26 mouse cellular contexts compared by ENCODE assay signal in genomic region chr17:32636341-32636740, GRCm38 (mm10). TPM values are rescaled to one million over a fixed set of nuclear protein-coding genes. Genes with fewer than 3 reads are reported as not detected.
DNase-seq lines count a peak whose midpoint lies in the region; ATAC-seq and TF ChIP-seq lines count a peak whose summit lies in the region.
"Had no signal": no experiment of that assay in that cellular context is flagged by ENCODE, and none has a peak within 500 bp of the region (broad histone marks: within the 10 kb centered on the region; RNA-seq: fewer than 3 reads in every experiment).

No protein-coding gene starts in this region.

- no peak overlapping the region for H3K27ac ChIP-seq in forebrain, postnatal 0 days (ENCODE audit: low read depth, low read length)
- no peak overlapping the region for H3K27ac ChIP-seq in forebrain, embryonic 12.5 days
- H3K27ac ChIP-seq in kidney, postnatal 0 days = no peak overlapping the region
- no peak overlapping the region for H3K27ac ChIP-seq in gastrocnemius, adult 2 months
- H3K27ac ChIP-seq: embryonic facial prominence, embryonic 10.5 days; hindbrain, embryonic 13.5 days had no signal

- no peaks in the 10 kb centered on the region for H3K9me3 ChIP-seq in forebrain, postnatal 0 days (ENCODE audit: low read length)
- no peaks in the 10 kb centered on the region for H3K9me3 ChIP-seq in forebrain, embryonic 12.5 days
- no peaks in the 10 kb centered on the region for H3K9me3 ChIP-seq in kidney, postnatal 0 days (replicated peaks; ENCODE audit: low read length)
- H3K9me3 ChIP-seq: embryonic facial prominence, embryonic 10.5 days; G1E; heart, embryonic 12.5 days; hindbrain, embryonic 13.5 days had no signal

- peaks cover 3% of the 10 kb centered on the region; the same call in 1 of the 2 replicates for H3K4me1 ChIP-seq in forebrain, postnatal 0 days (ENCODE audit: insufficient read depth)
- peaks cover 8% of the 10 kb centered on the region; the same call in 1 of the 2 replicates for H3K4me1 ChIP-seq in forebrain, embryonic 12.5 days
- no peaks in the 10 kb centered on the region for H3K4me1 ChIP-seq in kidney, postnatal 0 days (replicated peaks; ENCODE audit: insufficient read depth, low read length)
- H3K4me1 ChIP-seq: heart, embryonic 12.5 days; hindbrain, embryonic 13.5 days had no signal

- H3K4me2 ChIP-seq in forebrain, postnatal 0 days (ENCODE audit: low read depth) = no peak overlapping the region
- H3K4me2 ChIP-seq in forebrain, embryonic 12.5 days = no peak overlapping the region
- H3K4me2 ChIP-seq in kidney, postnatal 0 days (ENCODE audit: low read length) = no peak overlapping the region
- H3K4me2 ChIP-seq: heart, embryonic 12.5 days; hindbrain, embryonic 13.5 days had no signal

- H3K9ac ChIP-seq in forebrain, postnatal 0 days = no peak overlapping the region
- H3K9ac ChIP-seq in forebrain, embryonic 12.5 days = no peak overlapping the region
- no peak overlapping the region for H3K9ac ChIP-seq in kidney, postnatal 0 days (ENCODE audit: low read depth, low read length)
- H3K9ac ChIP-seq: heart, embryonic 12.5 days; hindbrain, embryonic 13.5 days had no signal

- intact Hi-C loops in gastrocnemius, adult 2 months (cut with DNase I) = loop anchor here (5.0 to 10.0 kb wide), 2 partner anchors 92 to 316 kb away; no protein-coding TSS in a partner anchor

- no peak for ATAC-seq in forebrain, postnatal 0 days
- no peak for ATAC-seq in forebrain, embryonic 12.5 days (ENCODE audit: low FRiP score)
- no peak for ATAC-seq in kidney, postnatal 0 days (replicated peaks; ENCODE audit: low FRiP score, low read depth)
- ATAC-seq: activated CD4-positive, CD25-positive, alpha-beta regulatory T cell, adult 4 months; forebrain, embryonic 14.5 days; intestine, embryonic 16.5 days had no signal

- no peaks in the 10 kb centered on the region for H3K27me3 ChIP-seq in forebrain, postnatal 0 days (ENCODE audit: insufficient read depth, low read length)
- H3K27me3 ChIP-seq in forebrain, embryonic 12.5 days = 0 out of 2 replicates have a peak, but pooled peaks cover 4% of the 10 kb centered on the region
- no peaks in the 10 kb centered on the region for H3K27me3 ChIP-seq in kidney, postnatal 0 days (ENCODE audit: insufficient read depth, low read length)
- H3K27me3 ChIP-seq: heart, embryonic 12.5 days; hindbrain, embryonic 13.5 days had no signal

- no peak for DNase-seq in forebrain, postnatal 0 days
- peak; percentile 7 for DNase-seq in kidney, postnatal 0 days (ENCODE audit: low spot score)
- DNase-seq in kidney, postnatal 10 days = no peak
- DNase-seq in 3T3-L1 (ENCODE audit: low read depth, low spot score) = peak; percentile 20
- peak; percentile 57 for DNase-seq in R1 (ENCODE audit: low read depth, low spot score)
- no peak for DNase-seq in gastrocnemius, adult 2 months
- no peak for DNase-seq in lung, postnatal 4 days
- DNase-seq: adrenal gland, postnatal 14 days; cerebellum, adult 18-20 months; cerebellum, postnatal 10 days; gastrocnemius, postnatal 10 days had no signal

- no peaks in the 10 kb centered on the region for H3K36me3 ChIP-seq in forebrain, postnatal 0 days (ENCODE audit: insufficient read depth)
- H3K36me3 ChIP-seq in forebrain, embryonic 12.5 days (replicated peaks) = no peaks in the 10 kb centered on the region
- H3K36me3 ChIP-seq in kidney, postnatal 0 days (ENCODE audit: insufficient read depth, low read length) = no peaks in the 10 kb centered on the region
- H3K36me3 ChIP-seq: embryonic facial prominence, embryonic 10.5 days; G1E; heart, embryonic 12.5 days; hindbrain, embryonic 13.5 days had no signal

- WGBS in forebrain, postnatal 0 days = 48% methylated on average over 3 of the region's 3 CpGs
- WGBS in forebrain, embryonic 12.5 days = 46% methylated on average over 3 of the region's 3 CpGs
- 51% methylated on average over 3 of the region's 3 CpGs for WGBS in kidney, postnatal 0 days

- H3K4me3 ChIP-seq in forebrain, postnatal 0 days (ENCODE audit: low read depth, low read length) = no peak overlapping the region
- H3K4me3 ChIP-seq in forebrain, embryonic 12.5 days (replicated peaks) = no peak overlapping the region
- H3K4me3 ChIP-seq in kidney, postnatal 0 days (replicated peaks; ENCODE audit: low read depth, low read length) = no peak overlapping the region
- H3K4me3 ChIP-seq in gastrocnemius, adult 2 months = no peak overlapping the region
- H3K4me3 ChIP-seq: embryonic facial prominence, embryonic 10.5 days; heart, embryonic 12.5 days; hindbrain, embryonic 13.5 days had no signal

- 0 out of 2 replicates have a peak, but pooled peaks have one; percentile 7 for TF ChIP-seq CTCF in forebrain, postnatal 0 days (IDR thresholded peaks at IDR 0.05; ENCODE audit: low read depth)
- no peak for TF ChIP-seq CTCF in kidney, postnatal 0 days (IDR thresholded peaks at IDR 0.05; ENCODE audit: low read depth)
- no peak for TF ChIP-seq CTCF in gastrocnemius, adult 2 months (IDR thresholded peaks at IDR 0.05)

RNA-seq across cellular contexts. Expression of gene Cyp4f37, which starts 15.2 kb away (rescaled TPM):
- not detected in 2 replicates for total RNA-seq in forebrain, postnatal 0 days (2014; rRNA removed)
- 0.44 TPM in 1 of 2 replicates, not detected in the other for polyA plus RNA-seq in forebrain, postnatal 0 days (2015; fragmentation: Nextera tagmentation; extraction: Ambion mirVana)
- not detected in 2 replicates for polyA plus RNA-seq in forebrain, embryonic 12.5 days (2016; fragmentation: Nextera tagmentation; extraction: Ambion mirVana)
- polyA plus RNA-seq in kidney, postnatal 0 days (2015; fragmentation: Nextera tagmentation; extraction: Ambion mirVana) = not detected in 2 replicates
- total RNA-seq in gastrocnemius, adult 2 months (2021) = not detected
- total RNA-seq: adrenal gland, adult 18-20 months; adrenal gland, postnatal 14 days; gastrocnemius, postnatal 10 days; gastrocnemius, postnatal 4 days; heart, adult 8-10 months; heart, postnatal 25 days had no signal
- polyA plus RNA-seq: activated CD4-positive, CD25-positive, alpha-beta regulatory T cell, adult 4 months; C2C12; embryonic facial prominence, embryonic 10.5 days; embryonic facial prominence, embryonic 14.5 days; forebrain, embryonic 14.5 days; G1E; heart, embryonic 12.5 days; heart, embryonic 16.5 days; hindbrain, embryonic 13.5 days; intestine, embryonic 16.5 days had no signal

RNA-seq across cellular contexts. Expression of gene Cyp4f40, which starts 22.4 kb away (rescaled TPM):
- total RNA-seq in forebrain, postnatal 0 days (2014; rRNA removed) = not detected in 2 replicates
- polyA plus RNA-seq in forebrain, postnatal 0 days (2015; fragmentation: Nextera tagmentation; extraction: Ambion mirVana) = 0.16 TPM in 1 of 2 replicates, not detected in the other
- polyA plus RNA-seq in forebrain, embryonic 12.5 days (2016; fragmentation: Nextera tagmentation; extraction: Ambion mirVana) = not detected in 2 replicates
- 0.05 TPM in 1 of 2 replicates, not detected in the other for polyA plus RNA-seq in kidney, postnatal 0 days (2015; fragmentation: Nextera tagmentation; extraction: Ambion mirVana)
- total RNA-seq in gastrocnemius, adult 2 months (2021) = not detected
- total RNA-seq: adrenal gland, postnatal 14 days; gastrocnemius, postnatal 10 days; gastrocnemius, postnatal 4 days; heart, adult 8-10 months; heart, postnatal 25 days had no signal
- polyA plus RNA-seq: activated CD4-positive, CD25-positive, alpha-beta regulatory T cell, adult 4 months; embryonic facial prominence, embryonic 10.5 days; embryonic facial prominence, embryonic 14.5 days; forebrain, embryonic 14.5 days; G1E; heart, embryonic 12.5 days; heart, embryonic 16.5 days; hindbrain, embryonic 13.5 days had no signal

RNA-seq across cellular contexts. Expression of gene Cyp4f15, which starts 49.1 kb away (rescaled TPM):
- 4.2 and 9.0 TPM in 2 replicates for total RNA-seq in forebrain, postnatal 0 days (2014; rRNA removed)
- 1.6 and 2.9 TPM in 2 replicates for polyA plus RNA-seq in forebrain, postnatal 0 days (2015; fragmentation: Nextera tagmentation; extraction: Ambion mirVana)
- 0.91 and 1.5 TPM in 2 replicates for polyA plus RNA-seq in forebrain, embryonic 12.5 days (2016; fragmentation: Nextera tagmentation; extraction: Ambion mirVana)
- polyA plus RNA-seq in kidney, postnatal 0 days (2015; fragmentation: Nextera tagmentation; extraction: Ambion mirVana) = 0.39 and 0.47 TPM in 2 replicates
- not detected for total RNA-seq in gastrocnemius, adult 2 months (2021)
- total RNA-seq: G1E; gastrocnemius, postnatal 10 days; gastrocnemius, postnatal 4 days; heart, postnatal 25 days had no signal
- polyA plus RNA-seq: activated CD4-positive, CD25-positive, alpha-beta regulatory T cell, adult 4 months; C2C12; G1E; heart, embryonic 16.5 days had no signal

Comparison
In these comparisons a context has a peak if more than half of its experiments do, and no peak if none do; other contexts are left out.
1. DNase-seq: peak in kidney, postnatal 0 days (single experiment), 3T3-L1 (single experiment) and R1 (single experiment); none in forebrain, postnatal 0 days (single experiment), kidney, postnatal 10 days (single experiment), gastrocnemius, adult 2 months (single experiment) and lung, postnatal 4 days (0 of 2).